Mouse (Mus musculus): ENCODE measurements around the gene Crybg1. TPM values are rescaled to one million over a fixed set of nuclear protein-coding genes. Genes with fewer than 3 reads are reported as not detected.

Gene Crybg1
- polyA plus RNA-seq, 1 experiment from 2014 or later: 0.21 TPM

DNA sequence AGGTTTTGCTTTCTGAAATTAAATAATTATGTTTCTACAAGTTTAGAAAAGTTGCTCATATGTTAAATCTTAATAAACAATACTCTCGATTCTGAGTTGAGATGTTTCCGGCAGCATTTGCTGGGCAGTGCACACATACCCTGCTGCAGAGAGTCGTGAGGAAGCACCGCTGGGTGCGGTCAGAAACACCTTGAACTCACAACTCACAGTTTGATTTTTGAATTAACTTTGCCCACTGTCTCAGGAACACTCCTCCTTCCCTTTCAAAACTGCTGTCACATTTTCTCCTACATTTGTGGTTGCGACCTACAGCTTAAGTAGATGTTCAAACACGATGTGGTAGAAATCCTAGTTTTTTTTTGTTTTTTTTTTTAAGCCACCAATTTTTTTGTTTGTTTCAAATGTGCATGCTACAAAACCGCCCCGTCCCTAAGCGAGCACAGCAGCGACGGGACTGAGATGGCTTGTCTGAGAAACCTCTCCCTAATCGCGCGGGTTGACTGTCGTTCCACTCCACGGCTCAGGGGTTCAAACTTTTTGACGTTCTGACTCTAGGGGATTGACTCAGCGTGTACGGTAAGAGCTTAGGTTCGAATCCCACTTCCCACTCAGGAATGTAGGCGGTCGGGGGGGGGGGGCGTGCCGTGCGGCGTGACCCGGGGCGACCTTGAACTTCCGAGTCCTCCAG lies 247.6 kb downstream of the Crybg1 start:
- WGBS: 9% methylated on average over 30 of the region's 30 CpGs
- Histone ChIP-seq H3K4me1 (replicated peaks; ENCODE audit: control insufficient read depth, insufficient read depth, low read length) (peaks cover 15% of the 10 kb centered on the region), H3K9ac (peak overlapping the region; percentile 74), H3K36me3 (replicated peaks; ENCODE audit: control insufficient read depth, insufficient read depth) (no peaks in the 10 kb centered on the region), H3K27me3 (ENCODE audit: control insufficient read depth, insufficient read depth, low read length) (no peaks in the 10 kb centered on the region), H3K9me3 (ENCODE audit: control insufficient read depth, low read length) (no peaks in the 10 kb centered on the region), H3K4me2 (replicated peaks) (peak overlapping the region; percentile 80), H3K4me3 (replicated peaks; ENCODE audit: low read length) (peak overlapping the region; percentile 75), H3K27ac (peak overlapping the region; percentile 73; the same call in 1 of the 2 replicates)
- DNase-seq (ENCODE audit: low spot score) (peak; percentile 41), ATAC-seq (ENCODE audit: low FRiP score) (peak; percentile 62; the same call in 1 of the 2 replicates)

Other genes starting within 250 kb of the Crybg1 start
- gene Qrsl1, start 247.1 kb downstream of the Crybg1 start, polyA plus RNA-seq (2014; fragmentation: Nextera tagmentation; extraction: Ambion mirVana): 22.3 and 24.7 TPM in 2 replicates
- gene Rtn4ip1, start 247.0 kb downstream of the Crybg1 start, polyA plus RNA-seq (2014; fragmentation: Nextera tagmentation; extraction: Ambion mirVana): 16.5 and 16.8 TPM in 2 replicates
- gene Atg5, start 119.5 kb upstream of the Crybg1 start, polyA plus RNA-seq (2014; fragmentation: Nextera tagmentation; extraction: Ambion mirVana): 41.6 and 48.9 TPM in 2 replicates